Comparison of ENCODE assay signal across 26 mouse cellular contexts in genomic region chr2:70651820-70652219, GRCm38 (mm10). TPM values are rescaled to one million over a fixed set of nuclear protein-coding genes. Genes with fewer than 3 reads are reported as not detected.
DNase-seq lines count a peak whose midpoint lies in the region; ATAC-seq and TF ChIP-seq lines count a peak whose summit lies in the region.
"Had no signal": no experiment of that assay in that cellular context is flagged by ENCODE, and none has a peak within 500 bp of the region (broad histone marks: within the 10 kb centered on the region; RNA-seq: fewer than 3 reads in every experiment).

No protein-coding gene starts in this region.

- no peak overlapping the region for H3K4me2 ChIP-seq in liver, postnatal 0 days (ENCODE audit: low read depth, low read length)
- no peak overlapping the region for H3K4me2 ChIP-seq in liver, embryonic 11.5 days
- H3K4me2 ChIP-seq in intestine, embryonic 16.5 days (ENCODE audit: low read depth, low read length) = no peak overlapping the region
- H3K4me2 ChIP-seq: forebrain, embryonic 13.5 days; hindbrain, embryonic 14.5 days had no signal

- ATAC-seq in liver, postnatal 0 days = peak; percentile 50; the same call in 1 of the 2 replicates
- ATAC-seq in liver, embryonic 11.5 days (replicated peaks; ENCODE audit: low FRiP score) = no peak
- ATAC-seq in intestine, embryonic 16.5 days = peak; percentile 87
- ATAC-seq: forebrain, embryonic 13.5 days; forebrain, embryonic 16.5 days; hindbrain, postnatal 0 days; inflammation-experienced regulatory T-cells, adult 6 months; Patski had no signal

- H3K27ac ChIP-seq in heart, embryonic 10.5 days = no peak overlapping the region
- H3K27ac ChIP-seq in liver, postnatal 0 days (ENCODE audit: low read depth) = no peak overlapping the region
- H3K27ac ChIP-seq in liver, embryonic 11.5 days (ENCODE audit: low read depth, low read length) = no peak overlapping the region
- no peak overlapping the region for H3K27ac ChIP-seq in intestine, embryonic 16.5 days (ENCODE audit: low read length)
- H3K27ac ChIP-seq: forebrain, embryonic 10.5 days; forebrain, embryonic 13.5 days; hindbrain, embryonic 14.5 days; hindbrain, postnatal 0 days had no signal

- DNase-seq in heart, embryonic 10.5 days (ENCODE audit: low spot score) = peak; percentile 38
- no peak for DNase-seq in heart, postnatal 14 days
- no peak for DNase-seq in liver, postnatal 0 days
- no peak for DNase-seq in liver, embryonic 11.5 days (ENCODE audit: low spot score)
- DNase-seq in layer of hippocampus, adult 9-10 months (ENCODE audit: low spot score) = no peak
- DNase-seq: adrenal gland, postnatal 10 days; adrenal gland, postnatal 36 days; B cell, adult 2 months; cerebellum, adult 18-20 months; cerebellum, adult 9-10 months; cerebellum, postnatal 14 days; gastrocnemius, postnatal 10 days; gastrocnemius, postnatal 36 days; heart, postnatal 10 days; heart, postnatal 4 days had no signal

- intact Hi-C loops in heart, postnatal 14 days (cut with DNase I) = no loop called here

- no peaks in the 10 kb centered on the region for H3K36me3 ChIP-seq in heart, embryonic 10.5 days
- H3K36me3 ChIP-seq in liver, postnatal 0 days (replicated peaks; ENCODE audit: insufficient read depth, low read length) = no peaks in the 10 kb centered on the region
- no peaks in the 10 kb centered on the region for H3K36me3 ChIP-seq in liver, embryonic 11.5 days (ENCODE audit: control insufficient read depth, insufficient read depth, low read length)
- H3K36me3 ChIP-seq in intestine, embryonic 16.5 days (ENCODE audit: control insufficient read depth, insufficient read depth, low read length) = no peaks in the 10 kb centered on the region
- H3K36me3 ChIP-seq: forebrain, embryonic 10.5 days; G1E had no signal

- H3K9ac ChIP-seq in liver, postnatal 0 days (replicated peaks) = no peak overlapping the region
- H3K9ac ChIP-seq in liver, embryonic 11.5 days (ENCODE audit: low read depth, low read length) = no peak overlapping the region
- H3K9ac ChIP-seq in intestine, embryonic 16.5 days (ENCODE audit: low read depth, low read length) = no peak overlapping the region
- H3K9ac ChIP-seq: forebrain, embryonic 13.5 days; hindbrain, embryonic 14.5 days had no signal

- H3K4me3 ChIP-seq in heart, embryonic 10.5 days = no peak overlapping the region
- H3K4me3 ChIP-seq in liver, postnatal 0 days (ENCODE audit: low read depth, low read length) = no peak overlapping the region
- H3K4me3 ChIP-seq in liver, embryonic 11.5 days (ENCODE audit: low read depth, low read length) = no peak overlapping the region
- no peak overlapping the region for H3K4me3 ChIP-seq in intestine, embryonic 16.5 days (ENCODE audit: low read length)
- H3K4me3 ChIP-seq: forebrain, embryonic 10.5 days; forebrain, embryonic 13.5 days had no signal

- H3K4me1 ChIP-seq in heart, embryonic 10.5 days = no peaks in the 10 kb centered on the region
- 0 out of 2 replicates have a peak, but pooled peaks cover 2% of the 10 kb centered on the region for H3K4me1 ChIP-seq in liver, postnatal 0 days (ENCODE audit: insufficient read depth)
- H3K4me1 ChIP-seq in liver, embryonic 11.5 days (replicated peaks; ENCODE audit: control insufficient read depth, insufficient read depth, low read length) = peaks cover 2% of the 10 kb centered on the region; the same call in 1 of the 2 replicates
- H3K4me1 ChIP-seq in intestine, embryonic 16.5 days (ENCODE audit: control insufficient read depth, insufficient read depth, low read length) = no peaks in the 10 kb centered on the region
- H3K4me1 ChIP-seq: forebrain, embryonic 13.5 days had no signal

- TF ChIP-seq EP300 in liver, postnatal 0 days (IDR thresholded peaks at IDR 0.05; ENCODE audit: low read depth) = peak; percentile 82

- no peak for TF ChIP-seq CTCF in liver, postnatal 0 days (IDR thresholded peaks at IDR 0.05; ENCODE audit: low read depth)

- no peaks in the 10 kb centered on the region for H3K27me3 ChIP-seq in heart, embryonic 10.5 days (ENCODE audit: insufficient read depth, poor library complexity, severe bottlenecking)
- H3K27me3 ChIP-seq in liver, postnatal 0 days (ENCODE audit: insufficient read depth, low read length) = no peaks in the 10 kb centered on the region
- no peaks in the 10 kb centered on the region for H3K27me3 ChIP-seq in liver, embryonic 11.5 days (replicated peaks; ENCODE audit: control insufficient read depth, insufficient read depth, low read length)
- no peaks in the 10 kb centered on the region for H3K27me3 ChIP-seq in intestine, embryonic 16.5 days (replicated peaks; ENCODE audit: control insufficient read depth, insufficient read depth, low read length)
- H3K27me3 ChIP-seq: CH12.LX; forebrain, embryonic 13.5 days; Patski had no signal

- WGBS in heart, embryonic 10.5 days = 41% methylated on average over 6 of the region's 6 CpGs
- WGBS in liver, postnatal 0 days (ENCODE audit: insufficient replicate concordance) = 30% methylated on average over 6 of the region's 6 CpGs
- WGBS in liver, embryonic 11.5 days = 42% methylated on average over 6 of the region's 6 CpGs
- WGBS in intestine, embryonic 16.5 days = 45% methylated on average over 6 of the region's 6 CpGs

- H3K9me3 ChIP-seq in heart, embryonic 10.5 days = no peaks in the 10 kb centered on the region
- H3K9me3 ChIP-seq in liver, postnatal 0 days (ENCODE audit: low read length) = no peaks in the 10 kb centered on the region
- H3K9me3 ChIP-seq in liver, embryonic 11.5 days (ENCODE audit: control insufficient read depth, low read length) = no peaks in the 10 kb centered on the region
- no peaks in the 10 kb centered on the region for H3K9me3 ChIP-seq in intestine, embryonic 16.5 days (ENCODE audit: control insufficient read depth, low read length)
- H3K9me3 ChIP-seq: forebrain, embryonic 10.5 days; forebrain, embryonic 13.5 days; G1E had no signal

RNA-seq across cellular contexts. Expression of gene Gorasp2, which starts 9.6 kb away (rescaled TPM):
- polyA plus RNA-seq in heart, embryonic 10.5 days (2016; fragmentation: Nextera tagmentation; extraction: Ambion mirVana) = 198 and 205 TPM in 2 replicates
- total RNA-seq in heart, postnatal 14 days (2021) = 10 to 100 TPM; 59.9 to 63.4 TPM
- 61.8 and 64.7 TPM in 2 replicates for polyA plus RNA-seq in liver, postnatal 0 days (2015; fragmentation: Nextera tagmentation; extraction: Ambion mirVana)
- polyA plus RNA-seq in liver, embryonic 11.5 days (2014; fragmentation: Nextera tagmentation; extraction: Ambion mirVana) = 135 TPM in 2 replicates
- 168 and 169 TPM in 2 replicates for polyA plus RNA-seq in intestine, embryonic 16.5 days (2015; fragmentation: Nextera tagmentation; extraction: Ambion mirVana)

RNA-seq across cellular contexts. Expression of gene Gm26558, which starts 10.1 kb away (rescaled TPM):
- polyA plus RNA-seq in heart, embryonic 10.5 days (2016; fragmentation: Nextera tagmentation; extraction: Ambion mirVana) = 3.8 and 4.6 TPM in 2 replicates
- total RNA-seq in heart, postnatal 14 days (2021) = not detected
- polyA plus RNA-seq in liver, postnatal 0 days (2015; fragmentation: Nextera tagmentation; extraction: Ambion mirVana) = 0.80 and 1.2 TPM in 2 replicates
- 2.6 and 3.5 TPM in 2 replicates for polyA plus RNA-seq in liver, embryonic 11.5 days (2014; fragmentation: Nextera tagmentation; extraction: Ambion mirVana)
- polyA plus RNA-seq in intestine, embryonic 16.5 days (2015; fragmentation: Nextera tagmentation; extraction: Ambion mirVana) = 2.5 and 3.0 TPM in 2 replicates
- total RNA-seq: gastrocnemius, adult 18-20 months; gastrocnemius, postnatal 10 days had no signal
- polyA plus RNA-seq: inflammation-experienced regulatory T-cells, adult 6 months had no signal
